Mouse (Mus musculus) midbrain, embryonic 15.5 days (tissue): ENCODE measurements around the gene Tnxb. TPM values are rescaled to one million over a fixed set of nuclear protein-coding genes. Genes with fewer than 3 reads are reported as not detected.

Source experiments
- ATAC-seq: fragments of 200-750 bp; cut with Nextera tagmentation; replicated peaks from 2 replicates; pipeline ENCODE4 v1.8.0; 2017; ENCODE audit warnings: moderate TSS enrichment
- H3K27ac ChIP-seq: fragments of 300-500 bp; sonication (generic); 2 replicates; pipeline ENCODE4 v1.5.1; 2015; ENCODE audit warnings: mild to moderate bottlenecking, inconsistent platforms
- H3K27me3 ChIP-seq: fragments of 300-500 bp; sonication (generic); replicated peaks from 2 replicates; pipeline ENCODE4 v1.6.1; 2015; ENCODE audit warnings: inconsistent platforms
- H3K36me3 ChIP-seq: fragments of 300-500 bp; sonication (generic); replicated peaks from 2 replicates; pipeline ENCODE4 v1.6.1; 2015; ENCODE audit warnings: inconsistent platforms
- H3K4me1 ChIP-seq: fragments of 300-500 bp; sonication (generic); 2 replicates; pipeline ENCODE4 v1.6.1; 2015; ENCODE audit warnings: inconsistent platforms
- H3K4me2 ChIP-seq: fragments of 300-500 bp; sonication (generic); 2 replicates; pipeline ENCODE4 v1.6.1; 2015; ENCODE audit warnings: inconsistent platforms, mild to moderate bottlenecking, moderate library complexity
- H3K4me3 ChIP-seq: fragments of 300-500 bp; sonication (generic); 2 replicates; pipeline ENCODE4 v1.5.1; 2015; ENCODE audit warnings: mild to moderate bottlenecking, inconsistent platforms
- H3K9ac ChIP-seq: fragments of 300-500 bp; sonication (generic); 2 replicates; pipeline ENCODE4 v1.6.1; 2015; ENCODE audit warnings: mild to moderate bottlenecking, inconsistent platforms
- H3K9me3 ChIP-seq: fragments of 300-500 bp; sonication (generic); 2 replicates; pipeline ENCODE4 v1.6.1; 2016; ENCODE audit warnings: inconsistent platforms
- WGBS: fragments of 180-500 bp; shearing (Covaris S2); methylation state at CpG from one replicate; pipeline ENCODE4 v1.1.7; 2015; ENCODE audit warnings: mixed read lengths; 5-methylcytosine and 5-hydroxymethylcytosine counted together
- polyA plus RNA-seq: library from polyadenylated mRNA; unstranded; fragments of >200 nt; fragmentation: Nextera tagmentation; extraction: Ambion mirVana; gene quantifications from 2 replicates; pipeline ENCODE4 v1.2.1, GENCODE M21; 2015

The Tnxb gene
- polyA plus RNA-seq, 1 experiment from 2014 or later = 0.18 TPM

- Histone ChIP-seq H3K27ac (no peak overlapping the region), H3K36me3 (no peaks in the 10 kb centered on the region), H3K27me3 (peaks cover 28% of the 10 kb centered on the region), H3K4me3 (no peak overlapping the region), H3K9ac (no peak overlapping the region), H3K9me3 (no peaks in the 10 kb centered on the region), H3K4me2 (no peak overlapping the region), H3K4me1 (0 out of 2 replicates have a peak, but pooled peaks cover 6% of the 10 kb centered on the region)
- ATAC-seq = no peak
- 80% methylated on average over 8 of the region's 8 CpGs for WGBS
Measured at GRCm38 (mm10) chr17:34662978-34663377, 7.4 kb upstream of the Tnxb start.

GRCm38 (mm10) chr17:34663558-34663957, 6.8 kb upstream of the Tnxb start:
- Histone ChIP-seq H3K4me3 (no peak overlapping the region), H3K27ac (no peak overlapping the region), H3K27me3 (peaks cover 28% of the 10 kb centered on the region), H3K4me2 (no peak overlapping the region), H3K9ac (no peak overlapping the region), H3K9me3 (no peaks in the 10 kb centered on the region), H3K4me1 (0 out of 2 replicates have a peak, but pooled peaks cover 6% of the 10 kb centered on the region), H3K36me3 (no peaks in the 10 kb centered on the region)
- ATAC-seq = no peak
- 45% methylated on average over 1 of the region's 1 CpGs for WGBS

DNA sequence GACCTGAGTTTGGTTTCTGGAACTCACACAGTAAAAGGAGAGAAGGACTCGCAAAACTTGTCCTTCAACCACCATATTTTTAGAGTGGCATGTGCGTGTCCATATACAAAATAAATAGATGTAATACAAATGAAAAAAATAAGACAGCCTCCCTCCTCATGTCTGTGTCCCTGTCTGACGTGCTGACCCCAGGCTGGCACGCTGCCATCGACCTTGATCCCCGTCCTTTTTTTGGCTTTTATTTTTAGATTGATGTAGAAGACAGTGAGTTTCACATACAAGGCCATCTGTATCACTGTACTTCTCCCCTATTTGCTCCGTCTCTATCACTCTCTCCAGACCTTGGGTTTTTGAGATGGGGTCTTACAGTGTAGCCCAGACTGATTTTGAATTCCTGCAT, 5.9 kb upstream of the Tnxb start:
- no peaks in the 10 kb centered on the region for H3K9me3 ChIP-seq
- 80% methylated on average over 7 of the region's 7 CpGs for WGBS
- no peaks in the 10 kb centered on the region for H3K36me3 ChIP-seq
- no peak for ATAC-seq
- H3K4me1 ChIP-seq = 0 out of 2 replicates have a peak, but pooled peaks cover 6% of the 10 kb centered on the region
- H3K4me2 ChIP-seq = no peak overlapping the region
- no peak overlapping the region for H3K9ac ChIP-seq
- peaks cover 23% of the 10 kb centered on the region for H3K27me3 ChIP-seq
- no peak overlapping the region for H3K4me3 ChIP-seq
- no peak overlapping the region for H3K27ac ChIP-seq

DNA sequence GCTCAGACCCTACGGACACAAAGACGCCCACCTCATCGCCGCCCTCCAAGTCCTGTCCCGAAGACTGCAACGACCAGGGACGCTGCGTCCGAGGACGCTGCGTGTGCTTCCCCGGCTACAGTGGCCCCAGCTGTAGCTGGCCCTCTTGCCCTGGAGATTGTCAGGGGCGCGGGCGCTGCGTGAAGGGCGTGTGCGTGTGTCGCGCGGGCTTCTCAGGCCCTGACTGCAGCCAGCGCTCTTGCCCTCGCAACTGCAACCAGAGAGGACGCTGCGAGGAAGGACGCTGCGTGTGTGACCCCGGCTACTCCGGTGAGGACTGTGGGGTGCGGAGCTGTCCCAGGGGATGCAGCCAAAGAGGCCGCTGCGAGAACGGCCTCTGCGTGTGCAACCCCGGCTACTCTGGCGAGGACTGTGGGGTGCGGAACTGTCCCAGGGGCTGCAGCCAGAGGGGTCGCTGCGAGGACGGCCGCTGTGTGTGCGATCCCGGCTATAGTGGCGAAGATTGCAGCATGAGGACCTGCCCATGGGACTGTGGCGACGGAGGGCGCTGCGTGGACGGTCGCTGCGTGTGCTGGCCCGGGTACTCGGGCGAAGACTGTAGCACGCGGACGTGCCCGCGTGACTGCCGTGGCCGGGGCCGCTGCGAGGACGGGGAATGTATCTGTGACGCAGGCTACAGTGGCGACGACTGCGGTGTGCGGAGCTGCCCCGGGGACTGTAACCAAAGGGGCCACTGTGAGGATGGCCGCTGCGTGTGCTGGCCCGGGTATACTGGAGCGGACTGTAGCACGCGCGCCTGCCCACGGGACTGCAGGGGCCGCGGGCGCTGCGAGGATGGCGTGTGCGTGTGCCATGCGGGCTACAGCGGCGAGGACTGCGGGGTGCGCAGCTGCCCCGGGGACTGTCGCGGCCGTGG, 1.1 kb downstream of the Tnxb start:
- WGBS = 8% methylated on average over 93 of the region's 93 CpGs
- peak overlapping the region; percentile 35 for H3K4me3 ChIP-seq
- H3K9ac ChIP-seq = peak overlapping the region; percentile 33; the same call in 1 of the 2 replicates

DNA sequence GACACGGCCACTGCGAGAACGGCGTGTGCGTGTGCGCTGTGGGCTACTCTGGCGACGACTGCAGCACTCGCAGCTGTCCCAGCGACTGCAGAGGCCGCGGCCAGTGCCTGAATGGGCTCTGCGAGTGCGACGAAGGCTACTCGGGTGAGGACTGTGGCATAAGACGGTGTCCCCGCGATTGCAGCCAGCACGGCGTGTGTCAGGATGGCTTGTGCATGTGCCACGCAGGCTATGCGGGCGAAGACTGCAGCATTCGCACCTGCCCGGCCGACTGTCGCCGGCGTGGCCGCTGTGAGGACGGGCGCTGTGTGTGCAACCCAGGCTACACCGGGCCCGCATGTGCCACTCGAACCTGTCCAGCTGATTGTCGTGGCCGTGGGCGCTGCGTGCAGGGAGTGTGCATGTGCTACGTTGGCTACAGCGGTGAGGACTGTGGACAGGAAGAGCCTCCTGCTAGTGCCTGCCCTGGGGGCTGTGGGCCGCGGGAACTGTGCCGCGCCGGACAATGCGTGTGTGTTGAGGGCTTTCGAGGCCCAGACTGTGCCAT, 2.0 kb downstream of the Tnxb start:
- Histone ChIP-seq H3K4me2 (peak overlapping the region; percentile 70), H3K4me1 (peaks cover 18% of the 10 kb centered on the region), H3K4me3 (peak overlapping the region; percentile 35), H3K36me3 (no peaks in the 10 kb centered on the region), H3K9ac (no peak overlapping the region), H3K9me3 (no peaks in the 10 kb centered on the region), H3K27ac (no peak overlapping the region), H3K27me3 (peaks cover 50% of the 10 kb centered on the region)
- 35% methylated on average over 49 of the region's 49 CpGs for WGBS
- ATAC-seq = peak; percentile 31; the same call in 1 of the 2 replicates

More for the DNA sequence above, 1.1 kb downstream of the Tnxb start:
- Histone ChIP-seq H3K27ac (no peak overlapping the region), H3K27me3 (peaks cover 50% of the 10 kb centered on the region), H3K36me3 (no peaks in the 10 kb centered on the region), H3K4me1 (peaks cover 18% of the 10 kb centered on the region), H3K9me3 (no peaks in the 10 kb centered on the region), H3K4me2 (peak overlapping the region; percentile 70)
- ATAC-seq = peak; percentile 60

GRCm38 (mm10) chr17:34673139-34673538, 2.8 kb downstream of the Tnxb start:
- Histone ChIP-seq H3K27me3 (peaks cover 50% of the 10 kb centered on the region), H3K9me3 (no peaks in the 10 kb centered on the region), H3K9ac (no peak overlapping the region), H3K4me3 (no peak overlapping the region), H3K27ac (no peak overlapping the region), H3K4me2 (no peak overlapping the region), H3K36me3 (no peaks in the 10 kb centered on the region), H3K4me1 (peaks cover 18% of the 10 kb centered on the region)
- no peak for ATAC-seq
- WGBS = 87% methylated on average over 7 of the region's 7 CpGs

DNA sequence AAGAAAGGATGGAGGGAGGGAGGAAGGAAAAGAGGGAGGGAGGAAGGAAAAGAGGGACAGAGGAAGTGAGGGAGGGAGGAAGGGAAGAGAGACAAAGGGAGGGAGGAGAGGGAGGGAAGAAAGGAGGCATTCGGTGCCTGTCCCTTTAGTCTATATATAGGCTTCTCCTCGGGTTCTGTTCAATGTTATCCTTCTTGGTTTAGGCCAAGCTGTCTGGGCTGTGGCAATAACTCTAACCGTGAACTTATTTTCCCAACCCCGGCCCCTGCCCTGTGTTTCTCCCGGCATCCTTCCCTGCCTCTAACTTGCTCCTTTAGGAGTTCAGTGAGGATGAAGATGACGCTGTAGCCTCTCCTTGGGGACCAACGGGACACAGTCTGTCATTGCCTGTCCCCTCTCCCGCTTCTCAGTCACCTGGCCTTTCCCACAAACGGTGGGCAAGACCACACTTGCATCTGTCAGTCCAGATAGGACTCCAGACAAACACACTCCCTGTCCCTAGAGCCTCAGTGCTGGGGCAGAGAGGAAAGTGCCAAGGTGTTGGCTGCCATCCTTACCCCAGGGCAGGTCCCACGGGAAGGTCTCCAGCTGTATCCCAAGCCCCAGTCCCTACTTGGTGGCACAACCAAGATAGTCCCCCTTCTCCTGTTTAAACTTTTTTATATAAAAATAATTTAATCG, 4.3 kb downstream of the Tnxb start:
- Histone ChIP-seq H3K36me3 (no peaks in the 10 kb centered on the region), H3K4me3 (no peak overlapping the region), H3K27me3 (peaks cover 49% of the 10 kb centered on the region), H3K9ac (no peak overlapping the region), H3K4me2 (no peak overlapping the region), H3K4me1 (peaks cover 18% of the 10 kb centered on the region), H3K27ac (no peak overlapping the region), H3K9me3 (no peaks in the 10 kb centered on the region)
- ATAC-seq = no peak
- 69% methylated on average over 11 of the region's 11 CpGs for WGBS

DNA sequence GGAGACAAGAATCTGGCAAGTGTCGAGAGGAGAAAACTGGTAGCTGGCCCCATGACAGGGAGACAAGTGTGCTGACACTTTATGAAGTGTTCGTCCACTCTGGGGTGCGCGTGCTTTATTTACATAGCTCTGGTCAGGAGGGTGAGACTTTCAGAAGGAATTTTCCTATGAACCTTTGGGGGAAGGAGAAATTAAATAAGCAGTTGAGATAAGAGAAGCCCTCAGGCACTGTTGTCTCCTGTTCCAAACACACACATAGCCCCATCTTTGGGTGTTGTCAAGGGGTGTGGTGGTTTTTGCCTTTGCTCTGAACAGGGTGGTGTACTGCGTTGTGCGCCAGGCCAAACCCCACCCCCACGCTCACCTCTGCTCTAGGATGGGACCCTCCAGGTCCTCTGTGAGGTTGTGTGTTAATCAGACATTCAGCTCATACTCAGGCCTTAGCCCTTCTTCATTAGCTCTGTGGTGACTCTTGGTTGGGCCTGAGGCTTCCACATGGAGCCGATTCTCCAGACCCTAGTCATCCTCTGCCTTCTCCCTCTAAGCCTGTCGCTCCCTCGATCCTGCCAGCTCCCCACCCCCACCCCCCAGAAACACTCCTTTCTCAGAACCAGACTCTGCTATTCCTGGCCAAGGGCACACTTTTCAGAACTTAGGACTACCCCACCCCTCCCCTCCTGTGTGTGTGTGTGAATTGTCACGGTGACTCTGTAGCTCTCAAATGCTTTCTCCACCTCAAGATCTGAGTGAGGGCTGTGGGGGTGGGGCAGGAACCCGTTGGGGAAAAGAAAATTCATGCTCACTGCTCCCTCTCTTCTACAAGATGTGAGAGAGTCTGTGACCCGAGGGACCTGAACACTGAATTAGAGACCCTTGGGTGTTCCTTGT, 5.1 kb downstream of the Tnxb start:
- Histone ChIP-seq H3K4me2 (no peak overlapping the region), H3K4me3 (no peak overlapping the region), H3K9ac (no peak overlapping the region), H3K36me3 (no peaks in the 10 kb centered on the region), H3K4me1 (peaks cover 18% of the 10 kb centered on the region), H3K27me3 (peaks cover 42% of the 10 kb centered on the region), H3K27ac (no peak overlapping the region), H3K9me3 (no peaks in the 10 kb centered on the region)
- no peak for ATAC-seq
- WGBS = 75% methylated on average over 13 of the region's 13 CpGs

DNA sequence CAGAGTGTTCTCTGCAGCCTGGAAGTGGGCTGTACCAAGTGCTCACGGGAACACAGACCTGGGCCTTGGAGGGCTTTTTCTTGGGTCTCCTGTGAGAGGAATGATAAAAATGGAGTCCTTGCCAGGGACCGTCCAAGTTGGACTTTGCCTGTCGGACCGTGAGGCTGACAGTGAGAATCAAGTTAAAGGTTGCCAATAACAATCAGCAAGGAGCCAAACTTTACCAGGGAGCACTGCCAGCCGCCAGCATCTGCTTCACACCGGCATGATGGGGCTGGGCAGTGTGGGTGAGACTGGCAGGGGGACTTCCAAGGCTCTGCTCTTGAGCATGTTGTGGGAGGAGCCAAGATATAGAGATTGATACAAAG, 5.7 kb downstream of the Tnxb start:
- H3K4me2 ChIP-seq = no peak overlapping the region
- WGBS = 82% methylated on average over 6 of the region's 6 CpGs
- no peak for ATAC-seq

GRCm38 (mm10) chr17:34676671-34677070, 6.3 kb downstream of the Tnxb start:
- Histone ChIP-seq H3K9ac (no peak overlapping the region), H3K4me2 (no peak overlapping the region), H3K27me3 (peaks cover 29% of the 10 kb centered on the region), H3K27ac (no peak overlapping the region), H3K36me3 (no peaks in the 10 kb centered on the region), H3K4me1 (peaks cover 10% of the 10 kb centered on the region), H3K9me3 (no peaks in the 10 kb centered on the region), H3K4me3 (no peak overlapping the region)
- no peak for ATAC-seq
- 77% methylated on average over 12 of the region's 12 CpGs for WGBS

More for the DNA sequence above, 5.7 kb downstream of the Tnxb start:
- Histone ChIP-seq H3K4me3 (no peak overlapping the region), H3K4me1 (peaks cover 16% of the 10 kb centered on the region), H3K27me3 (peaks cover 35% of the 10 kb centered on the region), H3K36me3 (no peaks in the 10 kb centered on the region), H3K9ac (no peak overlapping the region), H3K9me3 (no peaks in the 10 kb centered on the region), H3K27ac (no peak overlapping the region)

DNA sequence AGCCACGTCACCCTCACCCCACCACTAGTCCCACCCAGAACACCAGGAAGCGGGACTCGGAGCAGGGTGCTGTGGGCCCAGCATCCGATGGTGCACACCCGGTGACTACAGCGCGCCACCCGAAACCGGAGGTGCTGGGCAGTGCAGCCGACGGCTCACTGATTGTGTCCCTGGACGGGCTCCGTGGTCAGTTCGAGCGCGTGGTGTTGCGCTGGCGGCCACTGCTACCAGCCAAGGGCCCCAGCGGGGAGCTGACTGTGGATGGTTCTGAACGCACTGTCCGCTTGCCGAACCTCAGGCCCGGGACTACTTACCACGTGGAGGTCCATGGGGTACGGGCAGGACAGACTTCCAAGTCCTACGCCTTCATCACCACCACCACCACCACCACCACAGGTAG, 9.9 kb downstream of the Tnxb start:
- Histone ChIP-seq H3K9me3 (no peaks in the 10 kb centered on the region), H3K9ac (no peak overlapping the region), H3K27me3 (no peaks in the 10 kb centered on the region), H3K4me2 (no peak overlapping the region), H3K4me1 (no peaks in the 10 kb centered on the region), H3K36me3 (no peaks in the 10 kb centered on the region), H3K27ac (no peak overlapping the region), H3K4me3 (no peak overlapping the region)
- no peak for ATAC-seq
- WGBS = 82% methylated on average over 26 of the region's 26 CpGs
